Mouse (Mus musculus) c-Kit-positive CD71-negative TER-119-negative erythroid progenitor cells, embryonic 14.5 days (primary cell): ENCODE results near the gene Gm11146.

ENCODE experiments used
- DNase-seq: peaks from one replicate; pipeline ENCODE4 v3.0.0-alpha.2; 2013; ENCODE audit warnings: low read depth

Gm11146 gene

DNA sequence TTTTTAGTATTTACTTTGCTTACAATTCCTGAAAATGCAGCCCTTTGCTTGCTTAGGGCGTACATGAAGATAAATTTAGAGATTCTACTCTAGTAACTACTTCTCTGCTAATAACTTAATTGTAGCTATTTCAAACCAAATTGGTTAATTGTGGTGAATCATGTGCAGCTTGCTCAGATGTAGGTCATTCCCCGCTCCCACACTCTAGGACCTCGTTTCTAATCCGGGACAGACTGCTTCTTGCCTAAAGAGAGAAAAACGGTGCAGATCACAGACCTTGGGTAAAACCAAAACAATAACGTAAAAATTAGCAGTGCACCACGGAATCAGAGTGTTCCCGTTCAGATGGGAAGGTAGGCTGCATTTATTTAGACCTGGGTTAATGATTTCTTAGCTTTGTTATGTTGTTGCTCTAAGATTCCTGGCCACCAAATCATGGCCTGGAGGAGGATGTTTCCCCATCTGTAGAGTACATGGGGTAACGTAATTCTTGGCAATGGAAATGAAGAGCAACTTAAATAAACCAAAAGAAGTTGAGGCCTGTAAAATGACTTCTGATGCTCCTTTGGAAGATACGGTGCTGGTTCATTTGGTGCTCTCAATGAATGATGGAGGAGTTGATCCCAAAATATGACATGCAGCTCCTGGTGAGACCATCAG lies 45.3 kb downstream of the Gm11146 start:
- DNase-seq = no peak

- DNase-seq = no peak
Measured at GRCm38 (mm10) chr16:77551051-77551450, 50.8 kb downstream of the Gm11146 start.
